Mouse (Mus musculus): ENCODE data around the gene Bmp15. TPM values are rescaled to one million over a fixed set of nuclear protein-coding genes. Genes with fewer than 3 reads are reported as not detected.

The Bmp15 gene
- not detected in 2 replicates for total RNA-seq (2017)

DNA sequence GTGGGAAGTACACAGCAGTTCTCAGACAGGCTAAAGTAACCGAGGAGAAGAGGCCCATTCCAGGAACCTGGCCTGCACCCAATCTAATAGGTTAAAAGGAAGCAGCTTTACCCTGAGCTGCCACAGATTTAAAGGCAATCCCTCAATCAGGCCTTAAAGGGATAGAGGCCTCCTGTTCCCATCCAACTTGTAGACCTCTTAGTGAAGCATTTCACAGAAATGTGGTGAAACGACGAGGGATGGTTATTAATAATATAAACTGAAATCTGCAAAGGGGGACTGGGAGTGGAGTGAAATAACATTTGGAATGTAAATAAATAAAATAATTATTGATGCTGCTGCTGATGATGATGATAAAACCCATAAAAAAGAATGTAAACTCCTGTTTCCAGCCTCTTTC lies at the start of gene Bmp15:
Gene Bmp15 (minus strand): TSS at position 101 of the 400 bp plus-strand sequence.
- no peak for ATAC-seq (ENCODE audit: extremely low read depth, insufficient number of reproducible peaks, low FRiP score, poor library complexity, severe bottlenecking)

- ATAC-seq (ENCODE audit: extremely low read depth, insufficient number of reproducible peaks, low FRiP score, poor library complexity, severe bottlenecking): no peak
Measured at GRCm38 (mm10) chrX:6368822-6369221, 48.3 kb upstream of the Bmp15 start.

DNA sequence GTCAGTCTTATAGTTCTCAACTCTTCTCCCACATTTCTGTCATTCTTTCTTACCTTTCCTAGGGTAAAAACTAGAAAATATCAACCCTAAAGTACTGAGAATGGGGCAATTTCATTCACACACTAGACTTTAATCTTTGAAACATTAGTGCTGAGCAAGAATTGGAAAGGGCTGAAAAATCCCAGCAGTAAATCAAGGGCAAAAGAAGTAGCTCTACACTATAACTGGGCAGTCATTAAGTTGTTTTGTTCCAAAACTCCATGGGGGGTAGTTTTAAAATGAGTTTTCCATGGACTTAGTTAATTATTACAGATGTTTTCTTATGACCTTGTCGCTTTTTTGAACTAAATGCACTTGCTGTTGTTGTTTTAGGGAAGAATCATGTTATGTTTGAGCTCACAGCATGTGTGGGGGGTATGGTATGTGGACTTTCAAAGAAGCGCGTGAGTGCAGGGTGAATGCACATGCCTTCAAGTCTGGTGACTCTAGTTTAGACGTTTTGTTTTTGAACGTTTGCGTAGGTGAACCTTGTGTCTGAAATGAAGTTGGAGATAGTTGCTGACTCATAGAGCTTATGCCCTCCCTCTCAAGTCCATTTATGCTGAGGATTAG lies 37.1 kb upstream of the Bmp15 start:
- ATAC-seq (ENCODE audit: extremely low read depth, insufficient number of reproducible peaks, low FRiP score, poor library complexity, severe bottlenecking): no peak

- no peak for ATAC-seq (ENCODE audit: extremely low read depth, insufficient number of reproducible peaks, low FRiP score, poor library complexity, severe bottlenecking)
Measured at GRCm38 (mm10) chrX:6356876-6357275, 36.4 kb upstream of the Bmp15 start.

DNA sequence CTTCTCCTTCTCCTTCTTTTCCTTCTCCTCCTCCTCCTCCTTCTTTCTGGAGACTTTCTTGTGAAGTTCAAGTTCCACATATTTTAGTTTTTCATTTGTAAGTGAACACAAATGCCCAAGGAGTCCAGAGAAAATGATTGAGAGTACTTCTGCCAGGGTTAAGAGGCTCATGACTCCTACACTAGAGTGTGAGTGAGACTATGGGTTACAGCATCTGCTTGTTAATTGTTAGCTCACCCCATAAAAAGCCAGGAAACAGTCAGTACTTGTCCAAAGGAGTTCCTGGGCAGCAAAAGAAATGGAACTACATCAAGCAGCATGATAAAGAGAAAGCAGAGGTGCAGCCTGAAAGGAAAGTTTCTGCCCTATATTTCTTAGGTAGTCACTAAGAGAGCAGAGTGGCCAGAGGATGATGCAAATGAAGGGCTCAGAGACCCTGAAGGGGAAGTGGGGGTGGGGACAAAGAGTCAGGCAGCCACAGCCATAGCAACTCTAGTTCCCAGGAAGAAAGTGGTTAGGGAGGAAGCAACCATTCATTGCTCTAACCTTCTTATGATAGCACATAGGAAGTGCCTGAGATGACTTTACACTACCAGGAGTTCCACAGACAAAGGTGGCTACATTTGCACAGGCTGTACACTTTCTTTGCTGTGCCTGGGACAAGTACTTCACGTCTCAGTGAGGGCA lies 24.9 kb upstream of the Bmp15 start:
- no peak for ATAC-seq (ENCODE audit: extremely low read depth, insufficient number of reproducible peaks, low FRiP score, poor library complexity, severe bottlenecking)

DNA sequence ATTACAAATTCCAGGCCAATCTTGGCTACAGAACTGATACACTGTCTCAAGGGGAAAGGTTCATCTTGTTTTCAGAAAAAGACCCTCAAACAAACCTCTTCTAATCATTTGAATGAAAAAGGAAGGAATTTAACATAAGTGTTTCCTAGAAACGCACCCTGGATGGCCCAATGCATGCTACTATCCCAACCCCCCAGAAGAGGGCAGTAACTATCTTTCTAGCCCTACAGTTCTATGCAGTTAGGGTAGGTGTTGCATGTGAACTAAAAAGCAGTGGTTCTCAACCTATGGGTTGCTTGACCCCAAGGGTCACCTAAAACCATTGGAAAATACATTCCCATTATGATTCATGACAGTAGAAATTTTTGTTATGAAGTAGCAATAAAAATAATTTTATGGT lies 3.5 kb upstream of the Bmp15 start:
- ATAC-seq (ENCODE audit: extremely low read depth, insufficient number of reproducible peaks, low FRiP score, poor library complexity, severe bottlenecking): no peak

DNA sequence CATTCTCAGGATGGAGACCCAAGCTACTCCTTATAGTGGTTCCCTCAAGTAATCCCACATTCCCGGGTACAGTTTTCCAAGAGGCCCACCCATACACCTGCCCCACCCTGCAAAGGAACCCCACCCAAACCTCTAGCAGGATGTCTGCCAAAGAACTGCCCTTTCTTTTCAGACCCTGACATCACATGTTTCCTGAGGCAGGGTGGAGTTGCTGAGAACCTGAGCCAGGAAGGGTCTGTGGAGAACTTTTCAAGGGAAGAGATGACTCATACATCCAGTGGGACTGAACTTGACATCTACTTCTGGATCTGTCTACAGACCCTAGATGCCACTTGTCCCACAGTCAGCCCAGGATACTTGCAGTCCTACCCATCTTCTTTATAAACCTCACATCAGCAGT lies 2.8 kb downstream of the Bmp15 start:
- no peak for ATAC-seq (ENCODE audit: extremely low read depth, insufficient number of reproducible peaks, low FRiP score, poor library complexity, severe bottlenecking)

Other genes with a start within 250 kb of the Bmp15 start
- not detected in 2 replicates for gene AU022751, start 237.3 kb downstream of the Bmp15 start, total RNA-seq (2017)
- gene Nudt10, start 147.7 kb downstream of the Bmp15 start, total RNA-seq (2017): not detected in 2 replicates
- 0.12 TPM in 2 replicates for gene Shroom4, start 79.1 kb upstream of the Bmp15 start, total RNA-seq (2017)

All from neutrophil, adult 5-6 weeks (primary cell).